ENCODE assay signal across 11 mouse cellular contexts in genomic region chr11:115898446-115898845, GRCm38 (mm10). TPM values are rescaled to one million over a fixed set of nuclear protein-coding genes. Genes with fewer than 3 reads are reported as not detected.
DNase-seq lines count a peak whose midpoint lies in the region; ATAC-seq and TF ChIP-seq lines count a peak whose summit lies in the region.
"Had no signal": no experiment of that assay in that cellular context is flagged by ENCODE, and none has a peak within 500 bp of the region (broad histone marks: within the 10 kb centered on the region; RNA-seq: fewer than 3 reads in every experiment).

No protein-coding gene starts in this region.

- ATAC-seq in lung, embryonic 14.5 days (ENCODE audit: insufficient read depth) = no peak
- no peak for ATAC-seq in liver, embryonic 15.5 days (ENCODE audit: insufficient read depth)
- ATAC-seq: forebrain, embryonic 14.5 days had no signal

- intact Hi-C loops in gastrocnemius, postnatal 36 days (cut with DNase I) = no loop called here

- H3K4me1 ChIP-seq in lung, embryonic 14.5 days (ENCODE audit: insufficient read depth) = peaks cover 20% of the 10 kb centered on the region
- peaks cover 13% of the 10 kb centered on the region for H3K4me1 ChIP-seq in bone marrow, adult 2 months (ENCODE audit: control insufficient read depth, insufficient read depth, low read length)
- peaks cover 59% of the 10 kb centered on the region for H3K4me1 ChIP-seq in liver, embryonic 15.5 days (replicated peaks)
- H3K4me1 ChIP-seq: hindbrain, embryonic 15.5 days had no signal

- WGBS in lung, embryonic 14.5 days = 76% methylated on average over 7 of the region's 7 CpGs
- 13% methylated on average over 7 of the region's 7 CpGs for WGBS in bone marrow, adult 2 months
- WGBS in liver, embryonic 15.5 days (ENCODE audit: insufficient replicate concordance) = 39% methylated on average over 7 of the region's 7 CpGs

- peaks cover 24% of the 10 kb centered on the region for H3K36me3 ChIP-seq in lung, embryonic 14.5 days (ENCODE audit: insufficient read depth)
- peaks cover 22% of the 10 kb centered on the region for H3K36me3 ChIP-seq in liver, embryonic 15.5 days (replicated peaks)

- DNase-seq in lung, embryonic 14.5 days = no peak
- no peak for DNase-seq in lung, postnatal 4 days
- DNase-seq in thymus, postnatal 36 days = peak; percentile 67 to 80
- no peak for DNase-seq in gastrocnemius, postnatal 36 days
- DNase-seq in adrenal gland, adult (ENCODE audit: inconsistent age in 2 of 2, low spot score in 1 of 2) = no peak

- no peaks in the 10 kb centered on the region for H3K27me3 ChIP-seq in lung, embryonic 14.5 days (ENCODE audit: insufficient read depth, low read length)
- H3K27me3 ChIP-seq in liver, embryonic 15.5 days = no peaks in the 10 kb centered on the region
- H3K27me3 ChIP-seq: hindbrain, embryonic 15.5 days had no signal

- no peaks in the 10 kb centered on the region for H3K9me3 ChIP-seq in lung, embryonic 14.5 days (ENCODE audit: low read depth, low read length)
- H3K9me3 ChIP-seq in liver, embryonic 15.5 days (replicated peaks) = no peaks in the 10 kb centered on the region
- H3K9me3 ChIP-seq: hindbrain, embryonic 15.5 days had no signal

- H3K9ac ChIP-seq in lung, embryonic 14.5 days = no peak overlapping the region
- H3K9ac ChIP-seq in liver, embryonic 15.5 days = peak overlapping the region; percentile 33; the same call in 1 of the 2 replicates
- H3K9ac ChIP-seq: hindbrain, embryonic 15.5 days had no signal

- H3K4me2 ChIP-seq in lung, embryonic 14.5 days = no peak overlapping the region
- no peak overlapping the region; the same call in 1 of the 2 replicates for H3K4me2 ChIP-seq in liver, embryonic 15.5 days
- H3K4me2 ChIP-seq: hindbrain, embryonic 15.5 days had no signal

- no peak for TF ChIP-seq CTCF in lung, embryonic 14.5 days (IDR thresholded peaks at IDR 0.05; ENCODE audit: low read depth)
- no peak for TF ChIP-seq CTCF in bone marrow, adult 2 months (IDR thresholded peaks at IDR 0.05; ENCODE audit: control insufficient read depth, insufficient read depth, low read length)

- no peak overlapping the region for H3K4me3 ChIP-seq in lung, embryonic 14.5 days (ENCODE audit: low read depth, low read length)
- H3K4me3 ChIP-seq in bone marrow, adult 2 months (replicated peaks; ENCODE audit: control insufficient read depth, low read depth, low read length) = no peak overlapping the region
- no peak overlapping the region for H3K4me3 ChIP-seq in liver, embryonic 15.5 days (replicated peaks)
- H3K4me3 ChIP-seq: hindbrain, embryonic 15.5 days had no signal

- no peak for TF ChIP-seq POLR2A in bone marrow, adult 2 months (IDR thresholded peaks at IDR 0.05; ENCODE audit: borderline replicate concordance, control insufficient read depth, low read depth, low read length)

- peak overlapping the region; percentile 36; the same call in 1 of the 2 replicates for H3K27ac ChIP-seq in lung, embryonic 14.5 days (ENCODE audit: low read depth)
- peak overlapping the region; percentile 1; the same call in 1 of the 2 replicates for H3K27ac ChIP-seq in bone marrow, adult 2 months (ENCODE audit: control insufficient read depth, insufficient read depth, low read depth, low read length, poor library complexity)
- peak overlapping the region; percentile 58; the same call in 1 of the 2 replicates for H3K27ac ChIP-seq in liver, embryonic 15.5 days (replicated peaks)
- H3K27ac ChIP-seq: hindbrain, embryonic 15.5 days had no signal

RNA-seq across cellular contexts. Expression of gene Smim5, which starts 1.3 kb away (rescaled TPM):
- 1.9 and 3.2 TPM in 2 replicates for polyA plus RNA-seq in lung, embryonic 14.5 days (2014; fragmentation: Nextera tagmentation; extraction: Ambion mirVana)
- 44.8 and 74.9 TPM in 2 replicates for polyA plus RNA-seq in bone marrow, adult 2 months (2011; ENCODE audit: insufficient read depth, insufficient read length, low replicate concordance, missing spikeins)
- 37.8 and 40.0 TPM in 2 replicates for polyA plus RNA-seq in liver, embryonic 15.5 days (2015; fragmentation: Nextera tagmentation; extraction: Ambion mirVana)
- total RNA-seq in gastrocnemius, postnatal 36 days (2021) = under 1 TPM; 0.46 to 0.84 TPM

RNA-seq across cellular contexts. Expression of gene Smim6, which starts 13.4 kb away (rescaled TPM):
- 11.4 and 12.2 TPM in 2 replicates for polyA plus RNA-seq in lung, embryonic 14.5 days (2014; fragmentation: Nextera tagmentation; extraction: Ambion mirVana)
- polyA plus RNA-seq in bone marrow, adult 2 months (2011; ENCODE audit: insufficient read depth, insufficient read length, low replicate concordance, missing spikeins) = 4.4 and 13.1 TPM in 2 replicates
- 2.7 and 3.3 TPM in 2 replicates for polyA plus RNA-seq in liver, embryonic 15.5 days (2015; fragmentation: Nextera tagmentation; extraction: Ambion mirVana)
- total RNA-seq in gastrocnemius, postnatal 36 days (2021) = not detected
- total RNA-seq: adrenal gland, postnatal 14 days; gastrocnemius, postnatal 25 days had no signal

RNA-seq across cellular contexts. Expression of gene Sap30bp, which starts 34.6 kb away (rescaled TPM):
- polyA plus RNA-seq in lung, embryonic 14.5 days (2014; fragmentation: Nextera tagmentation; extraction: Ambion mirVana) = 39.1 and 43.5 TPM in 2 replicates
- 12.8 and 21.7 TPM in 2 replicates for polyA plus RNA-seq in bone marrow, adult 2 months (2011; ENCODE audit: insufficient read depth, insufficient read length, low replicate concordance, missing spikeins)
- 13.0 and 15.0 TPM in 2 replicates for polyA plus RNA-seq in liver, embryonic 15.5 days (2015; fragmentation: Nextera tagmentation; extraction: Ambion mirVana)
- total RNA-seq in gastrocnemius, postnatal 36 days (2021) = 10 to 100 TPM; 11.5 to 11.6 TPM

RNA-seq across cellular contexts. Expression of gene Recql5, which starts 34.8 kb away (rescaled TPM):
- 17.8 and 21.7 TPM in 2 replicates for polyA plus RNA-seq in lung, embryonic 14.5 days (2014; fragmentation: Nextera tagmentation; extraction: Ambion mirVana)
- polyA plus RNA-seq in bone marrow, adult 2 months (2011; ENCODE audit: insufficient read depth, insufficient read length, low replicate concordance, missing spikeins) = 17.4 and 40.9 TPM in 2 replicates
- polyA plus RNA-seq in liver, embryonic 15.5 days (2015; fragmentation: Nextera tagmentation; extraction: Ambion mirVana) = 8.1 and 10.9 TPM in 2 replicates
- 1 to 10 TPM; 4.5 to 6.9 TPM for total RNA-seq in gastrocnemius, postnatal 36 days (2021)

RNA-seq across cellular contexts. Expression of gene Myo15b, which starts 40.2 kb away (rescaled TPM):
- polyA plus RNA-seq in lung, embryonic 14.5 days (2014; fragmentation: Nextera tagmentation; extraction: Ambion mirVana) = 0.12 and 0.28 TPM in 2 replicates
- 0.57 TPM in 1 of 2 replicates, not detected in the other for polyA plus RNA-seq in bone marrow, adult 2 months (2011; ENCODE audit: insufficient read depth, insufficient read length, low replicate concordance, missing spikeins)
- 0.45 and 0.46 TPM in 2 replicates for polyA plus RNA-seq in liver, embryonic 15.5 days (2015; fragmentation: Nextera tagmentation; extraction: Ambion mirVana)
- total RNA-seq in gastrocnemius, postnatal 36 days (2021) = not detected
- total RNA-seq: gastrocnemius, postnatal 25 days had no signal
- polyA plus RNA-seq: forebrain, embryonic 14.5 days had no signal

Comparison
In these comparisons a context has a peak if more than half of its experiments do, and no peak if none do; other contexts are left out.
1. DNase-seq: peak in thymus, postnatal 36 days (2 of 2); none in lung, embryonic 14.5 days (single experiment), lung, postnatal 4 days (0 of 2), gastrocnemius, postnatal 36 days (0 of 2) and adrenal gland, adult (0 of 2).
2. H3K27ac ChIP-seq: peak in every context shown above with its lines; median percentile 58 in liver, embryonic 15.5 days; 36 in lung, embryonic 14.5 days; 1 in bone marrow, adult 2 months.